Mouse (Mus musculus) midbrain, embryonic 16.5 days (tissue): ENCODE data around the gene Acad8. TPM values are rescaled to one million over a fixed set of nuclear protein-coding genes. Genes with fewer than 3 reads are reported as not detected.

Experiments used
- ATAC-seq: fragments of 200-750 bp; cut with Nextera tagmentation; 2 replicates; pipeline ENCODE4 v1.8.0; 2017; ENCODE audit warnings: moderate TSS enrichment
- H3K27ac ChIP-seq: fragments of 300-500 bp; sonication (generic); 2 replicates; pipeline ENCODE4 v1.5.1; 2014; ENCODE audit warnings: mild to moderate bottlenecking, low read length, mixed read lengths
- H3K27me3 ChIP-seq: fragments of 300-500 bp; sonication (generic); 2 replicates; pipeline ENCODE4 v1.6.1; 2014; ENCODE audit warnings: low read depth, low read length, mixed read lengths; ENCODE audit not compliant: control insufficient read depth, insufficient read depth
- H3K36me3 ChIP-seq: fragments of 300-500 bp; sonication (generic); 2 replicates; pipeline ENCODE4 v1.6.1; 2014; ENCODE audit warnings: mild to moderate bottlenecking, low read length, moderate library complexity, mixed read lengths; ENCODE audit not compliant: control insufficient read depth, insufficient read depth
- H3K4me1 ChIP-seq: fragments of 300-500 bp; sonication (generic); 2 replicates; pipeline ENCODE4 v1.6.1; 2014; ENCODE audit warnings: mild to moderate bottlenecking, low read length, mixed read lengths; ENCODE audit not compliant: control insufficient read depth, insufficient read depth
- H3K4me2 ChIP-seq: fragments of 300-500 bp; sonication (generic); 2 replicates; pipeline ENCODE4 v1.6.1; 2014; ENCODE audit warnings: mild to moderate bottlenecking, low read length, mixed read lengths
- H3K4me3 ChIP-seq: fragments of 300-500 bp; sonication (generic); 2 replicates; pipeline ENCODE4 v1.5.1; 2014; ENCODE audit warnings: low read depth, mild to moderate bottlenecking, low read length, moderate library complexity, mixed read lengths
- H3K9ac ChIP-seq: fragments of 300-500 bp; sonication (generic); 2 replicates; pipeline ENCODE4 v1.6.1; 2014; ENCODE audit warnings: low read depth, low read length, mixed read lengths
- H3K9me3 ChIP-seq: fragments of 300-500 bp; sonication (generic); replicated peaks from 2 replicates; pipeline ENCODE4 v1.6.1; 2014; ENCODE audit warnings: mild to moderate bottlenecking, low read length, mixed read lengths; ENCODE audit not compliant: control insufficient read depth, poor library complexity, severe bottlenecking
- WGBS: fragments of 180-500 bp; shearing (Covaris S2); extraction: QIAGEN DNeasy Blood & Tissue Kit; methylation state at CpG from one replicate; pipeline ENCODE4 v1.1.7; 2014; 5-methylcytosine and 5-hydroxymethylcytosine counted together
- polyA plus RNA-seq: library from polyadenylated mRNA; unstranded; fragments of >200 nt; fragmentation: Nextera tagmentation; extraction: Ambion mirVana; gene quantifications from 2 replicates; pipeline ENCODE4 v1.2.1, GENCODE M21; 2015

The Acad8 gene
- polyA plus RNA-seq, 1 experiment from 2014 or later, result 33.9 TPM

- Histone ChIP-seq H3K9ac (no peak overlapping the region), H3K4me1 (no peaks in the 10 kb centered on the region), H3K27ac (no peak overlapping the region), H3K36me3 (peaks cover 47% of the 10 kb centered on the region), H3K4me3 (no peak overlapping the region), H3K27me3 (no peaks in the 10 kb centered on the region), H3K9me3 (no peaks in the 10 kb centered on the region), H3K4me2 (no peak overlapping the region)
- WGBS, result 86% methylated on average over 4 of the region's 4 CpGs
- ATAC-seq, result no peak
Measured at GRCm38 (mm10) chr9:27011572-27011971, 12.2 kb upstream of the Acad8 start.

- no peak for ATAC-seq
- H3K4me3 ChIP-seq, result no peak overlapping the region
- H3K9ac ChIP-seq, result no peak overlapping the region
- peaks cover 49% of the 10 kb centered on the region for H3K36me3 ChIP-seq
- H3K9me3 ChIP-seq, result no peaks in the 10 kb centered on the region
- H3K27ac ChIP-seq, result no peak overlapping the region
- no peaks in the 10 kb centered on the region for H3K27me3 ChIP-seq
- H3K4me2 ChIP-seq, result no peak overlapping the region
- 88% methylated on average over 5 of the region's 5 CpGs for WGBS
- no peaks in the 10 kb centered on the region for H3K4me1 ChIP-seq
Measured at GRCm38 (mm10) chr9:27009231-27009630, 9.9 kb upstream of the Acad8 start.

GRCm38 (mm10) chr9:27006866-27007265 is 7.5 kb upstream of the Acad8 start:
- Histone ChIP-seq H3K27me3 (no peaks in the 10 kb centered on the region), H3K9me3 (no peaks in the 10 kb centered on the region), H3K4me3 (no peak overlapping the region), H3K9ac (no peak overlapping the region), H3K27ac (no peak overlapping the region), H3K4me1 (no peaks in the 10 kb centered on the region), H3K36me3 (peaks cover 45% of the 10 kb centered on the region), H3K4me2 (no peak overlapping the region)
- WGBS, result 88% methylated on average over 5 of the region's 5 CpGs
- ATAC-seq, result no peak

- H3K9ac ChIP-seq, result no peak overlapping the region
- no peaks in the 10 kb centered on the region for H3K9me3 ChIP-seq
- WGBS, result 75% methylated on average over 1 of the region's 1 CpGs
- H3K4me2 ChIP-seq, result no peak overlapping the region
- H3K4me3 ChIP-seq, result no peak overlapping the region
- peaks cover 43% of the 10 kb centered on the region for H3K36me3 ChIP-seq
- H3K4me1 ChIP-seq, result peaks cover 7% of the 10 kb centered on the region
- H3K27ac ChIP-seq, result no peak overlapping the region
- no peaks in the 10 kb centered on the region for H3K27me3 ChIP-seq
- no peak for ATAC-seq
Measured at GRCm38 (mm10) chr9:27005933-27006332, 6.6 kb upstream of the Acad8 start.

GRCm38 (mm10) chr9:27005231-27005630 is 5.9 kb upstream of the Acad8 start:
- peaks cover 14% of the 10 kb centered on the region for H3K4me1 ChIP-seq
- no peaks in the 10 kb centered on the region for H3K27me3 ChIP-seq
- no peak for ATAC-seq
- H3K4me2 ChIP-seq, result no peak overlapping the region
- H3K9ac ChIP-seq, result no peak overlapping the region
- H3K36me3 ChIP-seq, result peaks cover 39% of the 10 kb centered on the region
- no peak overlapping the region for H3K4me3 ChIP-seq
- WGBS, result 87% methylated on average over 3 of the region's 3 CpGs
- no peak overlapping the region for H3K27ac ChIP-seq
- H3K9me3 ChIP-seq, result no peaks in the 10 kb centered on the region

GRCm38 (mm10) chr9:26998669-26999460 is 501 bp downstream of the Acad8 start:
- peak overlapping the region; percentile 79 for H3K9ac ChIP-seq
- H3K27ac ChIP-seq, result peak overlapping the region; percentile 69
- H3K4me3 ChIP-seq, result peak overlapping the region; percentile 80
- ATAC-seq, result peak; percentile 76
- 4% methylated on average over 29 of the region's 29 CpGs for WGBS
- peaks cover 17% of the 10 kb centered on the region for H3K4me1 ChIP-seq
- no peaks in the 10 kb centered on the region for H3K9me3 ChIP-seq
- H3K4me2 ChIP-seq, result peak overlapping the region; percentile 82
- no peaks in the 10 kb centered on the region for H3K27me3 ChIP-seq
- H3K36me3 ChIP-seq, result 0 out of 2 replicates have a peak, but pooled peaks cover 5% of the 10 kb centered on the region

- H3K9me3 ChIP-seq, result no peaks in the 10 kb centered on the region
- H3K27me3 ChIP-seq, result no peaks in the 10 kb centered on the region
- no peak overlapping the region for H3K4me3 ChIP-seq
- 95% methylated on average over 2 of the region's 2 CpGs for WGBS
- ATAC-seq, result no peak
- no peak overlapping the region for H3K27ac ChIP-seq
- peaks cover 17% of the 10 kb centered on the region for H3K4me1 ChIP-seq
- no peak overlapping the region for H3K4me2 ChIP-seq
- no peak overlapping the region for H3K9ac ChIP-seq
- H3K36me3 ChIP-seq, result no peaks in the 10 kb centered on the region
Measured at GRCm38 (mm10) chr9:26997501-26997900, 1.9 kb downstream of the Acad8 start.

- Histone ChIP-seq H3K4me1 (peaks cover 17% of the 10 kb centered on the region), H3K27ac (no peak overlapping the region), H3K9me3 (no peaks in the 10 kb centered on the region), H3K4me3 (no peak overlapping the region), H3K36me3 (no peaks in the 10 kb centered on the region), H3K9ac (no peak overlapping the region), H3K27me3 (no peaks in the 10 kb centered on the region), H3K4me2 (no peak overlapping the region)
- no peak for ATAC-seq
- 95% methylated on average over 3 of the region's 3 CpGs for WGBS
Measured at GRCm38 (mm10) chr9:26997062-26997461, 2.3 kb downstream of the Acad8 start.

- Histone ChIP-seq H3K4me3 (no peak overlapping the region), H3K9me3 (no peaks in the 10 kb centered on the region), H3K9ac (no peak overlapping the region), H3K4me2 (no peak overlapping the region), H3K4me1 (0 out of 2 replicates have a peak, but pooled peaks cover 3% of the 10 kb centered on the region), H3K27ac (no peak overlapping the region), H3K27me3 (no peaks in the 10 kb centered on the region), H3K36me3 (peaks cover 24% of the 10 kb centered on the region)
- 70% methylated on average over 3 of the region's 3 CpGs for WGBS
- ATAC-seq, result no peak
Measured at GRCm38 (mm10) chr9:26993900-26994299, 5.5 kb downstream of the Acad8 start.
